Mouse (Mus musculus) testis, adult 2 months (tissue): ENCODE results near the gene Pde4d. TPM values are rescaled to one million over a fixed set of nuclear protein-coding genes. Genes with fewer than 3 reads are reported as not detected.

ENCODE experiments used
- H3K27ac ChIP-seq: fragments of 200-500 bp; 2 replicates; pipeline ENCODE4 v1.5.1; 2012; ENCODE audit warnings: low read depth, low read length; ENCODE audit not compliant: control insufficient read depth, insufficient read depth
- H3K27me3 ChIP-seq: fragments of 200-500 bp; 2 replicates; pipeline ENCODE4 v1.6.1; 2012; ENCODE audit warnings: mild to moderate bottlenecking, low read length, moderate library complexity; ENCODE audit not compliant: control insufficient read depth, insufficient read depth
- H3K36me3 ChIP-seq: fragments of 200-500 bp; 2 replicates; pipeline ENCODE4 v1.6.1; 2012; ENCODE audit warnings: mild to moderate bottlenecking, low read length; ENCODE audit not compliant: control insufficient read depth, insufficient read depth
- H3K4me1 ChIP-seq: fragments of 200-500 bp; 2 replicates; pipeline ENCODE4 v1.6.1; 2012; ENCODE audit warnings: low read length; ENCODE audit not compliant: control insufficient read depth, insufficient read depth
- H3K4me3 ChIP-seq: fragments of 200-500 bp; 2 replicates; pipeline ENCODE4 v1.5.1; 2012; ENCODE audit warnings: low read depth, mild to moderate bottlenecking, low read length, moderate library complexity, mixed read lengths; ENCODE audit not compliant: control insufficient read depth
- CTCF ChIP-seq: fragments of 200-500 bp; IDR thresholded peaks from 2 replicates; pipeline ENCODE4 v1.5.1; 2012; ENCODE audit warnings: low read depth, mild to moderate bottlenecking, inconsistent platforms, low read length, moderate library complexity; ENCODE audit not compliant: control insufficient read depth, insufficient read depth, insufficient replicate concordance
- POLR2A ChIP-seq: fragments of 200-500 bp; IDR thresholded peaks from 2 replicates; pipeline ENCODE4 v1.6.1; 2012; ENCODE audit warnings: low read depth, mild to moderate bottlenecking, inconsistent platforms, low read length, moderate library complexity; ENCODE audit not compliant: control insufficient read depth
- polyA plus RNA-seq: library from polyadenylated mRNA; depleted of rRNA; stranded (reverse); fragments of >200 nt; gene quantifications from 2 replicates; pipeline ENCODE4 v1.2.3, GENCODE M21; 2012; rRNA removed

The Pde4d gene
- polyA plus RNA-seq, 1 experiment = 2.1 TPM

GRCm38 (mm10) chr13:109994240-109994764 lies 1544.6 kb downstream of the Pde4d start:
- no peaks in the 10 kb centered on the region for H3K4me1 ChIP-seq
- no peak overlapping the region for H3K4me3 ChIP-seq
- H3K27me3 ChIP-seq = no peaks in the 10 kb centered on the region
- TF ChIP-seq POLR2A (no peak), CTCF (no peak)
- H3K27ac ChIP-seq = no peak overlapping the region
- no peaks in the 10 kb centered on the region for H3K36me3 ChIP-seq

DNA sequence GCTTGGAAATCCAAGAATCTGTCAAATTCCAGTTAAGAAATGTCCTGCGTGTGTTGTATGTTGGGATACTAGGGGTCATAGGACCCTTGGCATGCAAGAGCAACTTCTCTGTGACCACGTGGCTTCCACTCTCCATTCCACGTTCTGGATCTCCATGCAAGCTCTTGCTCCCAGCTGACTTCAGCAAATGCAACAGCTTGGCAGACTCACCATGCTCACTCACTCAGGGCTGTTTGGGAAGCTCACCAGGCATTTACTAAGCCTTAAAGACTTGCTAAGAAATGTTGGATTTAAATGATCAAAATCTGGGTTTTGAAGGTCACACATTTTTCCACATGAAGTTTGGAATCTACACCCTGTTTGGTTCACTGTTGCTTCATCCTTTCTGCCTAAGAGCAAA lies 1552.3 kb downstream of the Pde4d start:
- Histone ChIP-seq H3K36me3 (no peaks in the 10 kb centered on the region), H3K4me3 (no peak overlapping the region), H3K27ac (no peak overlapping the region), H3K27me3 (peaks cover 2% of the 10 kb centered on the region; the same call in 1 of the 2 replicates), H3K4me1 (peaks cover 3% of the 10 kb centered on the region; the same call in 1 of the 2 replicates)
- TF ChIP-seq CTCF (no peak), POLR2A (no peak)

Other genes with a start within 250 kb of the Pde4d start
- gene Elovl7, start 235.5 kb upstream of the Pde4d start, polyA plus RNA-seq = 0.30 and 0.34 TPM in 2 replicates
- gene Depdc1b, start 133.6 kb upstream of the Pde4d start, polyA plus RNA-seq = 4.8 and 5.5 TPM in 2 replicates